Mouse (Mus musculus) spleen, embryonic (tissue): ENCODE measurements at regions not wholly inside any gene's neighbourhood (a gene's known extent, or its start where the extent isn't known, plus 50 kb on each side); places are given as distances from the start of the nearest gene placed in this dataset.

ENCODE experiments used
- CTCF ChIA-PET: fragments of 350-600 bp; sonication (Branson Sonifier 250); formaldehyde crosslinking; loops from one replicate; lab custom pipeline; 2022; lab: Charles Lee

- CTCF ChIA-PET, result no interaction called here
Observed at GRCm38 (mm10) chr12:7650851-7651250, 326.6 kb upstream of the Apob start.

- CTCF ChIA-PET, result no interaction called here
Observed at GRCm38 (mm10) chr12:7662027-7662426, 315.4 kb upstream of the Apob start.

- CTCF ChIA-PET, result no interaction called here
Observed at GRCm38 (mm10) chr12:7670114-7670513, 307.3 kb upstream of the Apob start.

- CTCF ChIA-PET, result no interaction called here
Observed at GRCm38 (mm10) chr12:7670561-7670960, 306.9 kb upstream of the Apob start.

- CTCF ChIA-PET, result no interaction called here
Observed at GRCm38 (mm10) chr12:7691996-7692395, 285.5 kb upstream of the Apob start.

GRCm38 (mm10) chr12:7698324-7698944, 279.0 kb upstream of the Apob start:
- CTCF ChIA-PET, result no interaction called here

- CTCF ChIA-PET, result no interaction called here
Observed at GRCm38 (mm10) chr12:7709102-7709501, 268.3 kb upstream of the Apob start.

- CTCF ChIA-PET, result no interaction called here
Observed at GRCm38 (mm10) chr12:7709872-7710271, 267.6 kb upstream of the Apob start.

- CTCF ChIA-PET, result no interaction called here
Observed at GRCm38 (mm10) chr12:7715091-7715490, 262.4 kb upstream of the Apob start.

GRCm38 (mm10) chr12:7718556-7718955, 258.9 kb upstream of the Apob start:
- CTCF ChIA-PET, result no interaction called here

GRCm38 (mm10) chr12:7719080-7719479, 258.4 kb upstream of the Apob start:
- CTCF ChIA-PET, result no interaction called here

GRCm38 (mm10) chr12:7724992-7725391, 252.5 kb upstream of the Apob start:
- CTCF ChIA-PET, result no interaction called here

GRCm38 (mm10) chr12:7738020-7738419, 239.4 kb upstream of the Apob start:
- CTCF ChIA-PET, result no interaction called here

GRCm38 (mm10) chr12:7738629-7739351, 238.7 kb upstream of the Apob start:
- CTCF ChIA-PET, result no interaction called here

GRCm38 (mm10) chr12:7739352-7739994, 238.0 kb upstream of the Apob start:
- CTCF ChIA-PET, result no interaction called here

- CTCF ChIA-PET, result interaction anchor here (0.5 kb wide), 1 partner anchor 1535 kb away, joined by 5 read pairs; no protein-coding TSS in a partner anchor
Observed at GRCm38 (mm10) chr12:7746708-7747107, 230.7 kb upstream of the Apob start.

GRCm38 (mm10) chr12:7749319-7750238, 227.9 kb upstream of the Apob start:
- CTCF ChIA-PET, result no interaction called here

GRCm38 (mm10) chr12:7754861-7755260, 222.6 kb upstream of the Apob start:
- CTCF ChIA-PET, result no interaction called here

GRCm38 (mm10) chr12:7764795-7765697, 212.4 kb upstream of the Apob start:
- CTCF ChIA-PET, result no interaction called here

- CTCF ChIA-PET, result interaction anchor here (0.7 kb wide), 1 partner anchor 942 kb away, joined by 5 read pairs; no protein-coding TSS in a partner anchor
Observed at GRCm38 (mm10) chr12:7774127-7774526, 203.3 kb upstream of the Apob start.

- CTCF ChIA-PET, result no interaction called here
Observed at GRCm38 (mm10) chr12:7776335-7776734, 201.1 kb upstream of the Apob start.
